Mouse (Mus musculus) myocyte (in vitro differentiated cells): ENCODE measurements around the gene Mylk. TPM values are rescaled to one million over a fixed set of nuclear protein-coding genes. Genes with fewer than 3 reads are reported as not detected.

ENCODE experiments used
- H3K27me3 ChIP-seq: one replicate; pipeline ENCODE4 v1.6.1; 2011; ENCODE audit not compliant: control insufficient read depth, insufficient read depth, insufficient read length
- H3K36me3 ChIP-seq: one replicate; pipeline ENCODE4 v1.6.1; 2011; ENCODE audit not compliant: control insufficient read depth, insufficient read depth
- H3K4me2 ChIP-seq: one replicate; pipeline ENCODE4 v1.6.1; 2011; ENCODE audit warnings: low read depth, control low read depth
- H3K4me3 ChIP-seq: one replicate; pipeline ENCODE4 v1.5.1; 2011; ENCODE audit warnings: mild to moderate bottlenecking, control low read depth, moderate library complexity
- H3K79me2 ChIP-seq: one replicate; pipeline ENCODE4 v1.6.1; 2011; ENCODE audit not compliant: control insufficient read depth, insufficient read depth
- H3ac ChIP-seq: one replicate; pipeline ENCODE4 v1.6.1; 2011; ENCODE audit not compliant: control insufficient read depth, insufficient read length
- CEBPB ChIP-seq: IDR thresholded peaks from 2 replicates; pipeline ENCODE4 v1.6.1; 2011; ENCODE audit warnings: mild to moderate bottlenecking, moderate library complexity; ENCODE audit not compliant: poor library complexity, insufficient read depth, severe bottlenecking
- E2F4 ChIP-seq: IDR thresholded peaks from one replicate; pipeline ENCODE4 v1.6.1; 2011; ENCODE audit warnings: mild to moderate bottlenecking, control low read depth, moderate library complexity; ENCODE audit not compliant: insufficient read depth
- MAX ChIP-seq: IDR thresholded peaks from one replicate; pipeline ENCODE4 v1.6.1; 2011; ENCODE audit warnings: low read depth, mild to moderate bottlenecking, control low read depth
- MYOD1 ChIP-seq, 3 experiments: IDR thresholded peaks; one replicate each; pipeline ENCODE4 v1.6.1; 2011; ENCODE audit warnings: control low read depth in 2 of 3, low read depth in 2 of 3, mild to moderate bottlenecking in 2 of 3, moderate library complexity in 1 of 3; ENCODE audit not compliant: insufficient read length in 2 of 3, control insufficient read depth in 1 of 3
- MYOG ChIP-seq, 3 experiments: IDR thresholded peaks; one replicate each; pipeline ENCODE4 v1.6.1; 2011; ENCODE audit warnings: control low read depth in 2 of 3, low read depth in 2 of 3, mild to moderate bottlenecking in 2 of 3; ENCODE audit not compliant: insufficient read length in 2 of 3, control insufficient read depth in 1 of 3, insufficient read depth in 1 of 3
- POLR2A ChIP-seq: IDR thresholded peaks from one replicate; pipeline ENCODE4 v1.6.1; 2011; ENCODE audit warnings: low read depth, mild to moderate bottlenecking, control low read depth, moderate library complexity; ENCODE audit not compliant: insufficient read length
- POLR2AphosphoS2 ChIP-seq: IDR thresholded peaks from one replicate; pipeline ENCODE4 v1.6.1; 2011; ENCODE audit warnings: low read depth, control low read depth; ENCODE audit not compliant: insufficient read length
- REST ChIP-seq: IDR thresholded peaks from one replicate; pipeline ENCODE4 v1.6.1; 2011; ENCODE audit warnings: mild to moderate bottlenecking, control low read depth, moderate library complexity; ENCODE audit not compliant: insufficient read depth, insufficient read length
- SRF ChIP-seq: IDR thresholded peaks from one replicate; pipeline ENCODE4 v1.6.1; 2011; ENCODE audit warnings: low read depth; ENCODE audit not compliant: control insufficient read depth, insufficient read length
- TCF12 ChIP-seq: IDR thresholded peaks from one replicate; pipeline ENCODE4 v1.6.1; 2011; ENCODE audit warnings: mild to moderate bottlenecking, control low read depth; ENCODE audit not compliant: poor library complexity, insufficient read depth, severe bottlenecking
- TCF3 ChIP-seq: IDR thresholded peaks from one replicate; pipeline ENCODE4 v1.6.1; 2011; ENCODE audit warnings: low read depth, control low read depth; ENCODE audit not compliant: insufficient read length
- USF1 ChIP-seq: IDR thresholded peaks from one replicate; pipeline ENCODE4 v1.6.1; 2011; ENCODE audit warnings: low read depth, mild to moderate bottlenecking, control low read depth, moderate library complexity
- polyA plus RNA-seq: library from polyadenylated mRNA; unstranded; fragments of >200 nt; fragmentation: generic; extraction: Trizol; gene quantifications from one replicate; pipeline ENCODE4 v1.2.1, GENCODE M21; 2012; ENCODE audit warnings: missing spikeins

The Mylk gene
- polyA plus RNA-seq, 1 experiment = 2.1 TPM

- Histone ChIP-seq H3K27me3 (no peaks in the 10 kb centered on the region), H3K79me2 (no peaks in the 10 kb centered on the region), H3K4me2 (no peak overlapping the region), H3ac (no peak overlapping the region), H3K36me3 (no peaks in the 10 kb centered on the region), H3K4me3 (no peak overlapping the region)
- no peak for TF ChIP-seq E2F4
- no peak for TF ChIP-seq MYOD1 (IDR thresholded peaks at IDR 0.05; ENCODE audit: control insufficient read depth in 1 of 3, insufficient read length in 2 of 3, low read depth in 2 of 3)
- TF ChIP-seq TCF12 = no peak
- no peak for TF ChIP-seq TCF3
- TF ChIP-seq CEBPB = no peak
- no peak for TF ChIP-seq MYOG (IDR thresholded peaks at IDR 0.05; ENCODE audit: control insufficient read depth in 1 of 3, insufficient read depth in 1 of 3, insufficient read length in 2 of 3, low read depth in 2 of 3)
- no peak for TF ChIP-seq POLR2A
- no peak for TF ChIP-seq POLR2AphosphoS2
- TF ChIP-seq SRF = no peak
- TF ChIP-seq MAX = no peak
- no peak for TF ChIP-seq REST
Measured at GRCm38 (mm10) chr16:34999016-34999415, 254.0 kb downstream of the Mylk start.

- no peak overlapping the region for H3K4me3 ChIP-seq
- H3K27me3 ChIP-seq = no peaks in the 10 kb centered on the region
- no peak overlapping the region for H3K4me2 ChIP-seq
- no peaks in the 10 kb centered on the region for H3K79me2 ChIP-seq
- H3K36me3 ChIP-seq = no peaks in the 10 kb centered on the region
- H3ac ChIP-seq = no peak overlapping the region
- no peak for TF ChIP-seq CEBPB
- TF ChIP-seq E2F4 = no peak
- TF ChIP-seq MYOD1 (IDR thresholded peaks at IDR 0.05; ENCODE audit: control insufficient read depth in 1 of 3, insufficient read length in 2 of 3, low read depth in 2 of 3) = no peak
- TF ChIP-seq REST = no peak
- no peak for TF ChIP-seq SRF
- no peak for TF ChIP-seq TCF3
- TF ChIP-seq MYOG (IDR thresholded peaks at IDR 0.05; ENCODE audit: control insufficient read depth in 1 of 3, insufficient read depth in 1 of 3, insufficient read length in 2 of 3, low read depth in 2 of 3) = no peak
- TF ChIP-seq POLR2A = no peak
- TF ChIP-seq TCF12 = no peak
- TF ChIP-seq POLR2AphosphoS2 = no peak
- TF ChIP-seq MAX = no peak
- no peak for TF ChIP-seq USF1
Measured at GRCm38 (mm10) chr16:34999986-35000385, 255.0 kb downstream of the Mylk start.

GRCm38 (mm10) chr16:35000923-35001560 lies 256.0 kb downstream of the Mylk start:
- Histone ChIP-seq H3K36me3 (no peaks in the 10 kb centered on the region), H3K4me3 (no peak overlapping the region), H3K4me2 (no peak overlapping the region), H3K27me3 (no peaks in the 10 kb centered on the region), H3K79me2 (no peaks in the 10 kb centered on the region), H3ac (no peak overlapping the region)
- no peak for TF ChIP-seq USF1
- no peak for TF ChIP-seq POLR2AphosphoS2
- TF ChIP-seq TCF3 = no peak
- TF ChIP-seq MYOG (IDR thresholded peaks at IDR 0.05; ENCODE audit: control insufficient read depth in 1 of 3, insufficient read depth in 1 of 3, insufficient read length in 2 of 3, low read depth in 2 of 3) = no peak
- no peak for TF ChIP-seq POLR2A
- TF ChIP-seq CEBPB = no peak
- TF ChIP-seq SRF = no peak
- no peak for TF ChIP-seq REST
- TF ChIP-seq E2F4 = no peak

GRCm38 (mm10) chr16:35004356-35004755 lies 259.3 kb downstream of the Mylk start:
- no peaks in the 10 kb centered on the region for H3K79me2 ChIP-seq
- TF ChIP-seq MAX = no peak
- TF ChIP-seq REST = no peak
- TF ChIP-seq TCF3 = no peak
- TF ChIP-seq E2F4 = no peak
- TF ChIP-seq CEBPB = no peak
- TF ChIP-seq MYOD1 (IDR thresholded peaks at IDR 0.05; ENCODE audit: control insufficient read depth in 1 of 3, insufficient read length in 2 of 3, low read depth in 2 of 3) = no peak
- no peak for TF ChIP-seq POLR2AphosphoS2
- TF ChIP-seq TCF12 = no peak
- peaks cover 9% of the 10 kb centered on the region for H3K27me3 ChIP-seq
- no peak overlapping the region for H3ac ChIP-seq
- H3K36me3 ChIP-seq = no peaks in the 10 kb centered on the region
- H3K4me2 ChIP-seq = no peak overlapping the region
- no peak overlapping the region for H3K4me3 ChIP-seq

GRCm38 (mm10) chr16:35004756-35005155 lies 259.7 kb downstream of the Mylk start:
- Histone ChIP-seq H3K4me2 (no peak overlapping the region), H3K27me3 (peaks cover 11% of the 10 kb centered on the region), H3ac (no peak overlapping the region), H3K4me3 (no peak overlapping the region), H3K79me2 (no peaks in the 10 kb centered on the region), H3K36me3 (no peaks in the 10 kb centered on the region)
- TF ChIP-seq TCF3 = no peak
- no peak for TF ChIP-seq TCF12
- TF ChIP-seq USF1 = no peak
- TF ChIP-seq POLR2A = no peak
- no peak for TF ChIP-seq REST
- no peak for TF ChIP-seq POLR2AphosphoS2
- no peak for TF ChIP-seq CEBPB
- no peak for TF ChIP-seq MYOD1 (IDR thresholded peaks at IDR 0.05; ENCODE audit: control insufficient read depth in 1 of 3, insufficient read length in 2 of 3, low read depth in 2 of 3)
- no peak for TF ChIP-seq MAX
- no peak for TF ChIP-seq MYOG (IDR thresholded peaks at IDR 0.05; ENCODE audit: control insufficient read depth in 1 of 3, insufficient read depth in 1 of 3, insufficient read length in 2 of 3, low read depth in 2 of 3)
- TF ChIP-seq SRF = no peak
- TF ChIP-seq E2F4 = no peak
